Mouse (Mus musculus) lung, adult 2 months (tissue): ENCODE data around the gene Art4.

Source experiments
- CTCF ChIP-seq: fragments of 200-500 bp; IDR thresholded peaks from 2 replicates; pipeline ENCODE4 v1.5.1; 2011; ENCODE audit warnings: mild to moderate bottlenecking, low read length, control low read depth; ENCODE audit not compliant: insufficient read depth
- POLR2A ChIP-seq: fragments of 200-500 bp; IDR thresholded peaks from 2 replicates; pipeline ENCODE4 v1.6.1; 2011; ENCODE audit warnings: low read depth, mild to moderate bottlenecking, control low read depth, low read length, borderline replicate concordance; ENCODE audit errors: extremely low read depth

GRCm38 (mm10) chr6:136857873-136858260, 334 bp upstream of the Art4 start:
- TF ChIP-seq CTCF (no peak), POLR2A (no peak)
